In genomic region chr2:28616358-28616757, GRCm38 (mm10) we compare ENCODE assay signal across 2 mouse cellular contexts.
A peak's percentile ranks its signal among the peaks of the same experiment; 100 is the strongest.
TF ChIP-seq lines count a peak whose summit lies in the region.

No protein-coding gene starts in this region.

TF ChIP-seq in CH12.LX, 34 proteins besides CTCF, POLR2A, EP300 and RAD21 (continued from another document):
- TF ChIP-seq SMC3 (IDR thresholded peaks at IDR 0.05; ENCODE audit: low read depth, low read length) = peak; percentile 23

TF ChIP-seq in ES-E14, 5 proteins besides CTCF, POLR2A, EP300 and RAD21 (continued from another document):
- no peak for TF ChIP-seq ZC3H11A (IDR thresholded peaks at IDR 0.05; ENCODE audit: borderline replicate concordance, low read depth, low read length)
- TF ChIP-seq CHD2 (IDR thresholded peaks at IDR 0.05; ENCODE audit: low read depth, low read length) = no peak
- TF ChIP-seq ZNF384 (IDR thresholded peaks at IDR 0.05; ENCODE audit: low read depth, low read length) = no peak
